Mouse (Mus musculus) hindbrain, embryonic 12.5 days (tissue): ENCODE results near the gene Spata19. TPM values are rescaled to one million over a fixed set of nuclear protein-coding genes. Genes with fewer than 3 reads are reported as not detected.

Experiments used
- ATAC-seq: fragments of 200-750 bp; cut with Nextera tagmentation; 2 replicates; pipeline ENCODE4 v1.8.0; 2017; ENCODE audit warnings: moderate TSS enrichment; ENCODE audit not compliant: low FRiP score
- H3K27ac ChIP-seq: fragments of 300-500 bp; sonication (generic); 2 replicates; pipeline ENCODE4 v1.5.1; 2016; ENCODE audit warnings: mild to moderate bottlenecking
- H3K27me3 ChIP-seq: fragments of 300-500 bp; sonication (generic); 2 replicates; pipeline ENCODE4 v1.6.1; 2016; ENCODE audit warnings: mild to moderate bottlenecking
- H3K36me3 ChIP-seq: fragments of 300-500 bp; sonication (generic); 2 replicates; pipeline ENCODE4 v1.6.1; 2016; ENCODE audit warnings: mild to moderate bottlenecking
- H3K4me1 ChIP-seq: fragments of 300-500 bp; sonication (generic); 2 replicates; pipeline ENCODE4 v1.6.1; 2016
- H3K4me2 ChIP-seq: fragments of 300-500 bp; sonication (generic); replicated peaks from 2 replicates; pipeline ENCODE4 v1.6.1; 2016; ENCODE audit warnings: mild to moderate bottlenecking
- H3K4me3 ChIP-seq: fragments of 300-500 bp; sonication (generic); 2 replicates; pipeline ENCODE4 v1.5.1; 2016; ENCODE audit warnings: mild to moderate bottlenecking
- H3K9ac ChIP-seq: fragments of 300-500 bp; sonication (generic); 2 replicates; pipeline ENCODE4 v1.6.1; 2016; ENCODE audit warnings: mild to moderate bottlenecking, moderate library complexity
- H3K9me3 ChIP-seq: fragments of 300-500 bp; sonication (generic); replicated peaks from 2 replicates; pipeline ENCODE4 v1.6.1; 2016; ENCODE audit warnings: mild to moderate bottlenecking
- WGBS: fragments of 180-500 bp; shearing (Covaris S2); methylation state at CpG from one replicate; pipeline ENCODE4 v1.1.7; 2016; 5-methylcytosine and 5-hydroxymethylcytosine counted together
- polyA plus RNA-seq: library from polyadenylated mRNA; unstranded; fragments of >200 nt; fragmentation: Nextera tagmentation; extraction: Ambion mirVana; gene quantifications from 2 replicates; pipeline ENCODE4 v1.2.1, GENCODE M21; 2016

Gene Spata19
- polyA plus RNA-seq, 1 experiment from 2014 or later = not detected

GRCm38 (mm10) chr9:27435936-27436335 lies 39.3 kb downstream of the Spata19 start:
- WGBS = 74% methylated on average over 9 of the region's 9 CpGs
- Histone ChIP-seq H3K4me2 (no peak overlapping the region), H3K9ac (no peak overlapping the region), H3K9me3 (no peaks in the 10 kb centered on the region), H3K36me3 (no peaks in the 10 kb centered on the region), H3K27me3 (peaks cover 3% of the 10 kb centered on the region; the same call in 1 of the 2 replicates), H3K4me3 (no peak overlapping the region), H3K27ac (no peak overlapping the region), H3K4me1 (peaks cover 15% of the 10 kb centered on the region)
- ATAC-seq = no peak

- peaks cover 15% of the 10 kb centered on the region for H3K4me1 ChIP-seq
- 0 out of 2 replicates have a peak overlapping the region, but pooled peaks have one; percentile 8 for H3K27ac ChIP-seq
- H3K9ac ChIP-seq = no peak overlapping the region
- H3K4me3 ChIP-seq = no peak overlapping the region
- no peaks in the 10 kb centered on the region for H3K36me3 ChIP-seq
- no peak for ATAC-seq
- H3K4me2 ChIP-seq = no peak overlapping the region
- WGBS = 62% methylated on average over 7 of the region's 7 CpGs
- peaks cover 3% of the 10 kb centered on the region; the same call in 1 of the 2 replicates for H3K27me3 ChIP-seq
- no peaks in the 10 kb centered on the region for H3K9me3 ChIP-seq
These were observed 40.9 kb downstream of the Spata19 start for GRCm38 (mm10) chr9:27437391-27438061.

GRCm38 (mm10) chr9:27449780-27450422 lies 53.3 kb downstream of the Spata19 start:
- Histone ChIP-seq H3K4me3 (no peak overlapping the region), H3K27ac (peak overlapping the region; percentile 52; the same call in 1 of the 2 replicates), H3K9ac (no peak overlapping the region), H3K27me3 (no peaks in the 10 kb centered on the region), H3K9me3 (no peaks in the 10 kb centered on the region), H3K4me1 (peaks cover 18% of the 10 kb centered on the region), H3K4me2 (peak overlapping the region; percentile 24), H3K36me3 (no peaks in the 10 kb centered on the region)
- WGBS = 24% methylated on average over 9 of the region's 9 CpGs
- ATAC-seq = peak; percentile 80

Other genes with a start within 250 kb of the Spata19 start
- 131 and 133 TPM in 2 replicates for gene Jam3, start 241.4 kb upstream of the Spata19 start, polyA plus RNA-seq
- 10.3 and 11.6 TPM in 2 replicates for gene Igsf9b, start 97.6 kb upstream of the Spata19 start, polyA plus RNA-seq